Mouse (Mus musculus) embryonic fibroblast, embryonic 13.5 days (primary cell): ENCODE data around the gene Osbpl5.

Experiments used
- CTCF ChIP-seq: IDR thresholded peaks from 2 replicates; pipeline ENCODE4 v1.5.1; 2011; ENCODE audit warnings: mild to moderate bottlenecking, control low read depth, low read length, moderate library complexity, borderline replicate concordance; ENCODE audit not compliant: insufficient read depth
- POLR2A ChIP-seq: IDR thresholded peaks from 2 replicates; pipeline ENCODE4 v1.6.1; 2011; ENCODE audit warnings: low read depth, mild to moderate bottlenecking, control low read depth, low read length, moderate library complexity

- TF ChIP-seq CTCF, result no peak
- TF ChIP-seq POLR2A, result peak; percentile 77
Observed at GRCm38 (mm10) chr7:143649034-143649768, 107.6 kb downstream of the Osbpl5 start, which contains the start of gene Tnfrsf22.
